Mouse (Mus musculus) bone marrow, adult 2 months (tissue): ENCODE data around the gene Bgn.

Experiments
- CTCF ChIP-seq: fragments of 200-500 bp; IDR thresholded peaks from 2 replicates; pipeline ENCODE4 v1.5.1; 2011; ENCODE audit warnings: low read length, control low read depth; ENCODE audit not compliant: control insufficient read depth, insufficient read depth
- POLR2A ChIP-seq: fragments of 200-500 bp; IDR thresholded peaks from 2 replicates; pipeline ENCODE4 v1.6.1; 2011; ENCODE audit warnings: low read depth, mild to moderate bottlenecking, control low read depth, low read length, borderline replicate concordance; ENCODE audit not compliant: control insufficient read depth

- TF ChIP-seq CTCF, result no peak
- no peak for TF ChIP-seq POLR2A
These were observed 7.4 kb downstream of the Bgn start for GRCm38 (mm10) chrX:73490804-73491203.
